Mouse (Mus musculus) CH12.LX (cell line): ENCODE measurements around the gene Ncor2. TPM values are rescaled to one million over a fixed set of nuclear protein-coding genes. Genes with fewer than 3 reads are reported as not detected.

ENCODE experiments used
- DNase-seq: peaks from one replicate; pipeline ENCODE4 v3.0.0-alpha.2; 2013; ENCODE audit errors: extremely low read depth
- H3K27ac ChIP-seq: 2 replicates; pipeline ENCODE4 v1.5.1; 2012; ENCODE audit warnings: low read depth, mild to moderate bottlenecking, control low read depth, moderate library complexity; ENCODE audit not compliant: insufficient read depth
- H3K27me3 ChIP-seq: replicated peaks from 2 replicates; pipeline ENCODE3; 2012; ENCODE audit warnings: inconsistent platforms
- H3K36me3 ChIP-seq, 2 experiments: replicated peaks in 1 of 2; 2 replicates each; pipeline versions ENCODE3 to v1.6.1; 2012; ENCODE audit warnings: inconsistent platforms in 1 of 2, low read length in 1 of 2, mild to moderate bottlenecking in 1 of 2, mixed read lengths in 1 of 2, moderate library complexity in 1 of 2; ENCODE audit not compliant: control insufficient read depth in 1 of 2, insufficient read depth in 1 of 2
- H3K4me1 ChIP-seq, 2 experiments: 2 replicates each; pipeline ENCODE4 v1.6.1; 2012; ENCODE audit warnings: inconsistent platforms in 1 of 2, moderate library complexity in 1 of 2; ENCODE audit not compliant: insufficient read depth in 2 of 2, control insufficient read depth in 1 of 2
- H3K4me2 ChIP-seq: 2 replicates; pipeline ENCODE4 v1.6.1; 2012; ENCODE audit warnings: low read depth, mild to moderate bottlenecking, control low read depth; ENCODE audit not compliant: poor library complexity, insufficient read depth, severe bottlenecking
- H3K4me3 ChIP-seq, 3 experiments: fragments of 150-350 bp in 1 of 3; sonication (generic) in 1 of 3; replicated peaks in 1 of 3; 2 replicates each; pipeline versions ENCODE3 to v1.5.1; 2011 to 2012; ENCODE audit warnings: low read depth in 2 of 3, low read length in 2 of 3, mild to moderate bottlenecking in 2 of 3, moderate library complexity in 2 of 3, control low read depth in 1 of 3, improper control_type of control experiment in 1 of 3, inconsistent platforms in 1 of 3, mixed read lengths in 1 of 3; ENCODE audit not compliant: poor library complexity in 1 of 3
- H3K79me2 ChIP-seq: replicated peaks from 2 replicates; pipeline ENCODE4 v1.6.1; 2012; ENCODE audit warnings: mild to moderate bottlenecking, moderate library complexity; ENCODE audit not compliant: control insufficient read depth, poor library complexity, insufficient read depth, severe bottlenecking; ENCODE audit errors: extremely low read depth
- H3K9ac ChIP-seq: 2 replicates; pipeline ENCODE4 v1.6.1; 2012; ENCODE audit warnings: low read depth, mild to moderate bottlenecking, control low read depth, moderate library complexity; ENCODE audit not compliant: insufficient read depth
- H3K9me3 ChIP-seq: replicated peaks from 2 replicates; pipeline ENCODE3; 2012; ENCODE audit warnings: low read length, inconsistent platforms, mixed read lengths
- BHLHE40 ChIP-seq: IDR thresholded peaks from 2 replicates; pipeline ENCODE4 v1.6.1; 2011; ENCODE audit warnings: mild to moderate bottlenecking, low read depth, low read length, improper control_type of control experiment
- CHD1 ChIP-seq: IDR thresholded peaks from 2 replicates; pipeline ENCODE4 v1.6.1; 2012; ENCODE audit warnings: low read depth, low read length, improper control_type of control experiment, inconsistent platforms
- CHD2 ChIP-seq: IDR thresholded peaks from 2 replicates; pipeline ENCODE4 v1.6.1; 2011; ENCODE audit warnings: low read length, improper control_type of control experiment
- CTCF ChIP-seq, 2 experiments: IDR thresholded peaks in 1 of 2; conservative IDR thresholded peaks in 1 of 2; 2 replicates each; pipeline ENCODE4 v1.5.1; 2011 to 2012; ENCODE audit warnings: low read depth in 2 of 2, low read length in 2 of 2, improper control_type of control experiment in 1 of 2, inconsistent platforms in 1 of 2, mild to moderate bottlenecking in 1 of 2, moderate library complexity in 1 of 2
- EP300 ChIP-seq: IDR thresholded peaks from 2 replicates; pipeline ENCODE4 v1.6.1; 2011; ENCODE audit warnings: low read length, improper control_type of control experiment
- ETS1 ChIP-seq: conservative IDR thresholded peaks from 2 replicates; pipeline ENCODE4 v1.6.1; 2012; ENCODE audit warnings: low read depth, mild to moderate bottlenecking, inconsistent platforms, low read length, improper control_type of control experiment, moderate library complexity
- GABPA ChIP-seq: IDR thresholded peaks from 2 replicates; pipeline ENCODE4 v1.6.1; 2012; ENCODE audit warnings: low read depth, low read length, improper control_type of control experiment, inconsistent platforms; ENCODE audit not compliant: insufficient replicate concordance
- JUN ChIP-seq: IDR thresholded peaks from 2 replicates; pipeline ENCODE4 v1.6.1; 2011; ENCODE audit warnings: low read depth, mild to moderate bottlenecking, low read length, improper control_type of control experiment, moderate library complexity; ENCODE audit not compliant: insufficient read depth
- JUND ChIP-seq: conservative IDR thresholded peaks from 2 replicates; pipeline ENCODE4 v1.6.1; 2011; ENCODE audit warnings: low read depth, low read length, improper control_type of control experiment
- MAX ChIP-seq: IDR thresholded peaks from 2 replicates; pipeline ENCODE4 v1.6.1; 2011; ENCODE audit warnings: low read length, improper control_type of control experiment
- MAZ ChIP-seq: IDR thresholded peaks from 2 replicates; pipeline ENCODE4 v1.6.1; 2012; ENCODE audit warnings: low read depth, mild to moderate bottlenecking, inconsistent platforms, low read length, improper control_type of control experiment, moderate library complexity
- MEF2A ChIP-seq: IDR thresholded peaks from 2 replicates; pipeline ENCODE4 v1.6.1; 2014; ENCODE audit warnings: low read depth, mild to moderate bottlenecking, inconsistent platforms, low read length, improper control_type of control experiment, borderline replicate concordance
- NELFE ChIP-seq: IDR thresholded peaks from 2 replicates; pipeline ENCODE4 v1.6.1; 2011; ENCODE audit warnings: low read depth, low read length, improper control_type of control experiment
- NRF1 ChIP-seq: IDR thresholded peaks from 2 replicates; pipeline ENCODE4 v1.6.1; 2014; ENCODE audit warnings: low read depth, mild to moderate bottlenecking, inconsistent platforms, low read length, improper control_type of control experiment, moderate library complexity
- POLR2AphosphoS2 ChIP-seq: IDR thresholded peaks from 2 replicates; pipeline ENCODE4 v1.6.1; 2011; ENCODE audit warnings: low read depth, low read length, improper control_type of control experiment
- RCOR1 ChIP-seq: conservative IDR thresholded peaks from 2 replicates; pipeline ENCODE4 v1.6.1; 2012; ENCODE audit warnings: low read depth, mild to moderate bottlenecking, inconsistent platforms, low read length, improper control_type of control experiment
- SIN3A ChIP-seq: IDR thresholded peaks from 2 replicates; pipeline ENCODE4 v1.6.1; 2012; ENCODE audit warnings: low read length, improper control_type of control experiment, inconsistent platforms
- SMC3 ChIP-seq: IDR thresholded peaks from 2 replicates; pipeline ENCODE4 v1.6.1; 2011; ENCODE audit warnings: low read depth, low read length, improper control_type of control experiment
- USF1 ChIP-seq: IDR thresholded peaks from 2 replicates; pipeline ENCODE4 v1.6.1; 2014; ENCODE audit warnings: low read depth, mild to moderate bottlenecking, inconsistent platforms, low read length, improper control_type of control experiment
- ZC3H11A ChIP-seq: IDR thresholded peaks from 2 replicates; pipeline ENCODE4 v1.6.1; 2012; ENCODE audit warnings: low read depth, mild to moderate bottlenecking, inconsistent platforms, low read length, improper control_type of control experiment
- ZMIZ1 ChIP-seq: IDR thresholded peaks from 2 replicates; pipeline ENCODE4 v1.6.1; 2012; ENCODE audit warnings: low read depth, mild to moderate bottlenecking, inconsistent platforms, low read length, improper control_type of control experiment
- dilution Hi-C: fragments of 300-500 bp; cut with MboI; formaldehyde crosslinking; loops from 2 replicates; pipeline ENCODE4 v1.14.3; 2020; ENCODE audit warnings: low sequenced_read_pairs; ENCODE audit not compliant: extremely low pct_unique_long_range_greater_than_20kb, extremely low pct_ligation_motif_present
- in situ Hi-C: fragments of 300-500 bp; cut with MboI; formaldehyde crosslinking; loops from 3 replicates; pipeline ENCODE4 v1.14.3; 2019; ENCODE audit warnings: low sequenced_read_pairs, low pct_ligation_motif_present, low pct_unique_long_range_greater_than_20kb, mixed read lengths
- polyA plus RNA-seq: library from polyadenylated mRNA; unstranded; fragments of >175 nt; gene quantifications from 2 replicates; pipeline ENCODE4 v1.2.1, GENCODE M21; 2012; ENCODE audit warnings: low read depth; ENCODE audit not compliant: insufficient read length
- total RNA-seq, 2 experiments: library from RNA; depleted of rRNA; stranded (reverse); fragments of 300-350 nt in 1 of 2; fragments of >200 nt in 1 of 2; gene quantifications; 2 replicates each; pipeline ENCODE4 v1.2.3; 2012 to 2014

Ncor2 gene
- total and polyA plus RNA-seq, 3 experiments: 3.9 to 44.7 (median 10.8) TPM

- dilution Hi-C loops (no loop called here), in situ Hi-C loops (loop anchor here (10.0 kb wide), 2 partner anchors 46 to 116 kb away; partner anchors contain the start of gene Ncor2)
- DNase-seq: no peak
- Histone ChIP-seq H3K4me1 (peaks cover 32 to 100% of the 10 kb centered on the region in 2 experiments), H3K79me2 (peaks cover 4% of the 10 kb centered on the region; the same call in 1 of the 2 replicates), H3K9ac (no peak overlapping the region), H3K27ac (no peak overlapping the region), H3K4me3 (no peak overlapping the region), H3K9me3 (no peaks in the 10 kb centered on the region), H3K27me3 (no peaks in the 10 kb centered on the region), H3K4me2 (no peak overlapping the region), H3K36me3 (peaks cover 8 to 39% of the 10 kb centered on the region in 2 experiments)
- TF ChIP-seq POLR2AphosphoS2 (no peak), CTCF (conservative IDR thresholded peaks at IDR 0.05 in 1 of 2, IDR thresholded peaks at IDR 0.05 in 1 of 2; ENCODE audit: low read depth in 2 of 2, low read length in 2 of 2) (no peak), NELFE (no peak), BHLHE40 (no peak), CHD2 (no peak), MAZ (no peak), RCOR1 (no peak), JUND (no peak), NRF1 (no peak), ETS1 (no peak), EP300 (no peak), ZMIZ1 (no peak), USF1 (no peak), GABPA (no peak), JUN (no peak), MEF2A (no peak), MAX (no peak)
Observed at GRCm38 (mm10) chr5:125128939-125129385, 50.1 kb downstream of the Ncor2 start.

GRCm38 (mm10) chr5:125127920-125128319 lies 51.1 kb downstream of the Ncor2 start:
- TF ChIP-seq NELFE (no peak), SMC3 (no peak), MEF2A (no peak), BHLHE40 (no peak), SIN3A (no peak), CHD1 (no peak), GABPA (no peak), ZC3H11A (no peak)
- Histone ChIP-seq H3K4me1 (peaks cover 32 to 99% of the 10 kb centered on the region in 2 experiments), H3K4me2 (no peak overlapping the region), H3K27me3 (no peaks in the 10 kb centered on the region), H3K79me2 (peaks cover 4% of the 10 kb centered on the region; the same call in 1 of the 2 replicates), H3K36me3 (peaks cover 8 to 38% of the 10 kb centered on the region in 2 experiments), H3K9me3 (no peaks in the 10 kb centered on the region), H3K4me3 (no peak overlapping the region), H3K27ac (no peak overlapping the region), H3K9ac (no peak overlapping the region)
- in situ Hi-C loops (loop anchor here (10.0 kb wide), 2 partner anchors 47 to 117 kb away; partner anchors contain the start of gene Ncor2), dilution Hi-C loops (no loop called here)
- no peak for DNase-seq
